Mouse (Mus musculus) CH12.LX (cell line): ENCODE results near the gene Kif5c. TPM values are rescaled to one million over a fixed set of nuclear protein-coding genes. Genes with fewer than 3 reads are reported as not detected.

Experiments used
- DNase-seq: peaks from one replicate; pipeline ENCODE4 v3.0.0-alpha.2; 2013; ENCODE audit errors: extremely low read depth
- H3K27ac ChIP-seq: 2 replicates; pipeline ENCODE4 v1.5.1; 2012; ENCODE audit warnings: low read depth, mild to moderate bottlenecking, control low read depth, moderate library complexity; ENCODE audit not compliant: insufficient read depth
- H3K27me3 ChIP-seq: replicated peaks from 2 replicates; pipeline ENCODE3; 2012; ENCODE audit warnings: inconsistent platforms
- H3K36me3 ChIP-seq, 2 experiments: replicated peaks in 1 of 2; 2 replicates each; pipeline versions ENCODE3 to v1.6.1; 2012; ENCODE audit warnings: inconsistent platforms in 1 of 2, low read length in 1 of 2, mild to moderate bottlenecking in 1 of 2, mixed read lengths in 1 of 2, moderate library complexity in 1 of 2; ENCODE audit not compliant: control insufficient read depth in 1 of 2, insufficient read depth in 1 of 2
- H3K4me1 ChIP-seq, 2 experiments: 2 replicates each; pipeline ENCODE4 v1.6.1; 2012; ENCODE audit warnings: inconsistent platforms in 1 of 2, moderate library complexity in 1 of 2; ENCODE audit not compliant: insufficient read depth in 2 of 2, control insufficient read depth in 1 of 2
- H3K4me2 ChIP-seq: 2 replicates; pipeline ENCODE4 v1.6.1; 2012; ENCODE audit warnings: low read depth, mild to moderate bottlenecking, control low read depth; ENCODE audit not compliant: poor library complexity, insufficient read depth, severe bottlenecking
- H3K4me3 ChIP-seq, 3 experiments: fragments of 150-350 bp in 1 of 3; sonication (generic) in 1 of 3; replicated peaks in 1 of 3; 2 replicates each; pipeline versions ENCODE3 to v1.5.1; 2011 to 2012; ENCODE audit warnings: low read depth in 2 of 3, low read length in 2 of 3, mild to moderate bottlenecking in 2 of 3, moderate library complexity in 2 of 3, control low read depth in 1 of 3, improper control_type of control experiment in 1 of 3, inconsistent platforms in 1 of 3, mixed read lengths in 1 of 3; ENCODE audit not compliant: poor library complexity in 1 of 3
- H3K79me2 ChIP-seq: replicated peaks from 2 replicates; pipeline ENCODE4 v1.6.1; 2012; ENCODE audit warnings: mild to moderate bottlenecking, moderate library complexity; ENCODE audit not compliant: control insufficient read depth, poor library complexity, insufficient read depth, severe bottlenecking; ENCODE audit errors: extremely low read depth
- H3K9ac ChIP-seq: 2 replicates; pipeline ENCODE4 v1.6.1; 2012; ENCODE audit warnings: low read depth, mild to moderate bottlenecking, control low read depth, moderate library complexity; ENCODE audit not compliant: insufficient read depth
- H3K9me3 ChIP-seq: replicated peaks from 2 replicates; pipeline ENCODE3; 2012; ENCODE audit warnings: low read length, inconsistent platforms, mixed read lengths
- CTCF ChIP-seq, 2 experiments: IDR thresholded peaks in 1 of 2; conservative IDR thresholded peaks in 1 of 2; 2 replicates each; pipeline ENCODE4 v1.5.1; 2011 to 2012; ENCODE audit warnings: low read depth in 2 of 2, low read length in 2 of 2, improper control_type of control experiment in 1 of 2, inconsistent platforms in 1 of 2, mild to moderate bottlenecking in 1 of 2, moderate library complexity in 1 of 2
- E2F4 ChIP-seq: IDR thresholded peaks from 2 replicates; pipeline ENCODE4 v1.6.1; 2011; ENCODE audit warnings: low read depth, low read length, improper control_type of control experiment; ENCODE audit not compliant: insufficient replicate concordance
- ETS1 ChIP-seq: conservative IDR thresholded peaks from 2 replicates; pipeline ENCODE4 v1.6.1; 2012; ENCODE audit warnings: low read depth, mild to moderate bottlenecking, inconsistent platforms, low read length, improper control_type of control experiment, moderate library complexity
- GABPA ChIP-seq: IDR thresholded peaks from 2 replicates; pipeline ENCODE4 v1.6.1; 2012; ENCODE audit warnings: low read depth, low read length, improper control_type of control experiment, inconsistent platforms; ENCODE audit not compliant: insufficient replicate concordance
- HCFC1 ChIP-seq: IDR thresholded peaks from 2 replicates; pipeline ENCODE4 v1.6.1; 2012; ENCODE audit warnings: low read depth, mild to moderate bottlenecking, inconsistent platforms, low read length, improper control_type of control experiment
- KAT2A ChIP-seq: IDR thresholded peaks from 2 replicates; pipeline ENCODE4 v1.6.1; 2012; ENCODE audit warnings: low read length, improper control_type of control experiment, inconsistent platforms; ENCODE audit not compliant: insufficient replicate concordance
- MAFK ChIP-seq: IDR thresholded peaks from 2 replicates; pipeline ENCODE4 v1.6.1; 2011; ENCODE audit warnings: low read length, improper control_type of control experiment; ENCODE audit not compliant: insufficient replicate concordance
- MAZ ChIP-seq: IDR thresholded peaks from 2 replicates; pipeline ENCODE4 v1.6.1; 2012; ENCODE audit warnings: low read depth, mild to moderate bottlenecking, inconsistent platforms, low read length, improper control_type of control experiment, moderate library complexity
- MXI1 ChIP-seq: IDR thresholded peaks from 2 replicates; pipeline ENCODE4 v1.6.1; 2011; ENCODE audit warnings: mild to moderate bottlenecking, low read depth, low read length, improper control_type of control experiment
- SIN3A ChIP-seq: IDR thresholded peaks from 2 replicates; pipeline ENCODE4 v1.6.1; 2012; ENCODE audit warnings: low read length, improper control_type of control experiment, inconsistent platforms
- SMC3 ChIP-seq: IDR thresholded peaks from 2 replicates; pipeline ENCODE4 v1.6.1; 2011; ENCODE audit warnings: low read depth, low read length, improper control_type of control experiment
- TCF12 ChIP-seq: IDR thresholded peaks from 2 replicates; pipeline ENCODE4 v1.6.1; 2014; ENCODE audit warnings: low read depth, mild to moderate bottlenecking, inconsistent platforms, low read length, improper control_type of control experiment
- UBTF ChIP-seq: IDR thresholded peaks from 2 replicates; pipeline ENCODE4 v1.6.1; 2012; ENCODE audit warnings: low read depth, mild to moderate bottlenecking, inconsistent platforms, low read length, improper control_type of control experiment, moderate library complexity
- USF1 ChIP-seq: IDR thresholded peaks from 2 replicates; pipeline ENCODE4 v1.6.1; 2014; ENCODE audit warnings: low read depth, mild to moderate bottlenecking, inconsistent platforms, low read length, improper control_type of control experiment
- ZKSCAN1 ChIP-seq: IDR thresholded peaks from 2 replicates; pipeline ENCODE4 v1.6.1; 2012; ENCODE audit warnings: low read depth, inconsistent platforms, low read length, improper control_type of control experiment, borderline replicate concordance
- dilution Hi-C: fragments of 300-500 bp; cut with MboI; formaldehyde crosslinking; loops from 2 replicates; pipeline ENCODE4 v1.14.3; 2020; ENCODE audit warnings: low sequenced_read_pairs; ENCODE audit not compliant: extremely low pct_unique_long_range_greater_than_20kb, extremely low pct_ligation_motif_present
- in situ Hi-C: fragments of 300-500 bp; cut with MboI; formaldehyde crosslinking; loops from 3 replicates; pipeline ENCODE4 v1.14.3; 2019; ENCODE audit warnings: low sequenced_read_pairs, low pct_ligation_motif_present, low pct_unique_long_range_greater_than_20kb, mixed read lengths
- polyA plus RNA-seq: library from polyadenylated mRNA; unstranded; fragments of >175 nt; gene quantifications from 2 replicates; pipeline ENCODE4 v1.2.1, GENCODE M21; 2012; ENCODE audit warnings: low read depth; ENCODE audit not compliant: insufficient read length
- total RNA-seq, 2 experiments: library from RNA; depleted of rRNA; stranded (reverse); fragments of 300-350 nt in 1 of 2; fragments of >200 nt in 1 of 2; gene quantifications; 2 replicates each; pipeline ENCODE4 v1.2.3; 2012 to 2014

Gene Kif5c
- total and polyA plus RNA-seq, 3 experiments, result 3.0 to 3.5 (median 3.1) TPM

DNA sequence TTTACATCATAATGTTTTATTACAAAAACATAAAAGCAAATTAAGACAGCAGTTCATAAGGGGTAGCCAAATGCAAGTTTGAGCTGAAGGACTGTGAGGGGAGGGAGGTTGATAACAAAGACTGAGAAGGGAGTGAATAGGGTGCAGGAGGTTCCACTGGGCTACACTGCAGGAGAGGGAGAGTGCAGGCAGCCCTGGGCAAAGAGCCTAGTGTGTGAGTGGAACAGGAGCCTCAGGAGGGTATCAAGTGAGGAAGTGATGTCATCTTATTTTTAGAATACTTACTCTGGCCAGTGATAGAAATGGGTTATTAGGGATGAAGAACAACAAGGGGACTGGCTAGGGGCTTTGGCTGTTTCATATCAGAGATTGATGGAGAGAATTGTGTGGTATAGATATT is 42.2 kb downstream of the Kif5c start:
- no peak overlapping the region for H3K4me3 ChIP-seq
- TF ChIP-seq UBTF (no peak), CTCF (conservative IDR thresholded peaks at IDR 0.05 in 1 of 2, IDR thresholded peaks at IDR 0.05 in 1 of 2; ENCODE audit: low read depth in 2 of 2, low read length in 2 of 2) (no peak), KAT2A (no peak), GABPA (no peak), E2F4 (no peak), ETS1 (no peak), MAZ (no peak), SMC3 (no peak)
- TF ChIP-seq, all 38 proteins: peak for 0
- no peaks in the 10 kb centered on the region for H3K79me2 ChIP-seq
- no peak overlapping the region for H3K9ac ChIP-seq
- in situ Hi-C loops (no loop called here), dilution Hi-C loops (no loop called here)
- no peaks in the 10 kb centered on the region for H3K4me1 ChIP-seq
- no peaks in the 10 kb centered on the region for H3K9me3 ChIP-seq
- no peak overlapping the region for H3K4me2 ChIP-seq
- no peaks in the 10 kb centered on the region for H3K27me3 ChIP-seq
- no peaks in the 10 kb centered on the region for H3K36me3 ChIP-seq
- H3K27ac ChIP-seq, result no peak overlapping the region
- no peak for DNase-seq

- Histone ChIP-seq H3K27ac (no peak overlapping the region), H3K9me3 (no peaks in the 10 kb centered on the region), H3K4me1 (no peaks in the 10 kb centered on the region), H3K4me3 (no peak overlapping the region), H3K36me3 (no peaks in the 10 kb centered on the region), H3K9ac (no peak overlapping the region), H3K79me2 (no peaks in the 10 kb centered on the region), H3K27me3 (no peaks in the 10 kb centered on the region), H3K4me2 (no peak overlapping the region)
- dilution Hi-C loops (no loop called here), in situ Hi-C loops (no loop called here)
- DNase-seq, result no peak
- no peak for TF ChIP-seq CTCF (conservative IDR thresholded peaks at IDR 0.05 in 1 of 2, IDR thresholded peaks at IDR 0.05 in 1 of 2; ENCODE audit: low read depth in 2 of 2, low read length in 2 of 2)
- no peak for TF ChIP-seq HCFC1
- no peak for TF ChIP-seq ZKSCAN1
- TF ChIP-seq USF1, result no peak
- TF ChIP-seq, all 38 proteins: peak for 0
Measured at GRCm38 (mm10) chr2:49661872-49662271, 42.8 kb downstream of the Kif5c start.

- H3K4me3 ChIP-seq, result no peak overlapping the region
- in situ Hi-C loops, result no loop called here
- dilution Hi-C loops, result no loop called here
- no peak overlapping the region for H3K4me2 ChIP-seq
- H3K4me1 ChIP-seq, result no peaks in the 10 kb centered on the region
- H3K9me3 ChIP-seq, result no peaks in the 10 kb centered on the region
- no peaks in the 10 kb centered on the region for H3K36me3 ChIP-seq
- TF ChIP-seq E2F4 (no peak), MAZ (no peak), TCF12 (no peak), MXI1 (no peak), SIN3A (no peak), USF1 (no peak), CTCF (conservative IDR thresholded peaks at IDR 0.05 in 1 of 2, IDR thresholded peaks at IDR 0.05 in 1 of 2; ENCODE audit: low read depth in 2 of 2, low read length in 2 of 2) (no peak), MAFK (no peak)
- no peak overlapping the region for H3K9ac ChIP-seq
- H3K27ac ChIP-seq, result no peak overlapping the region
- no peaks in the 10 kb centered on the region for H3K27me3 ChIP-seq
- no peaks in the 10 kb centered on the region for H3K79me2 ChIP-seq
- no peak for DNase-seq
Measured at GRCm38 (mm10) chr2:49671753-49672500, 52.8 kb downstream of the Kif5c start.
